Mouse (Mus musculus): ENCODE data around the gene Pnliprp1. TPM values are rescaled to one million over a fixed set of nuclear protein-coding genes. Genes with fewer than 3 reads are reported as not detected.

Pnliprp1 gene
- polyA plus RNA-seq (2015; fragmentation: Nextera tagmentation; extraction: Ambion mirVana): 0.25 TPM in 1 of 2 replicates, not detected in the other

- DNase-seq (ENCODE audit: low spot score): no peak
These were observed at the start of gene Pnliprp1 for GRCm38 (mm10) chr19:58728445-58729031. Pnliprp1 (plus strand) TSS chr19:58728887.

GRCm38 (mm10) chr19:58688933-58689332 is 39.8 kb upstream of the Pnliprp1 start:
- no peak for DNase-seq (ENCODE audit: low spot score)

GRCm38 (mm10) chr19:58695314-58695713 is 33.4 kb upstream of the Pnliprp1 start:
- DNase-seq (ENCODE audit: low spot score): no peak

GRCm38 (mm10) chr19:58696235-58696634 is 32.5 kb upstream of the Pnliprp1 start:
- DNase-seq (ENCODE audit: low spot score): no peak

- no peak for DNase-seq (ENCODE audit: low spot score)
These were observed 24.1 kb upstream of the Pnliprp1 start for GRCm38 (mm10) chr19:58704556-58704955.

- no peak for DNase-seq (ENCODE audit: low spot score)
These were observed 20.1 kb upstream of the Pnliprp1 start for GRCm38 (mm10) chr19:58708611-58709010.

GRCm38 (mm10) chr19:58717925-58718324 is 10.8 kb upstream of the Pnliprp1 start:
- no peak for DNase-seq (ENCODE audit: low spot score)

GRCm38 (mm10) chr19:58720439-58720838 is 8.2 kb upstream of the Pnliprp1 start:
- no peak for DNase-seq (ENCODE audit: low spot score)

GRCm38 (mm10) chr19:58726551-58726950 is 2.1 kb upstream of the Pnliprp1 start:
- no peak for DNase-seq (ENCODE audit: low spot score)

GRCm38 (mm10) chr19:58727756-58728155 is 931 bp upstream of the Pnliprp1 start:
- DNase-seq (ENCODE audit: low spot score): no peak

- no peak for DNase-seq (ENCODE audit: low spot score)
These were observed 4.5 kb downstream of the Pnliprp1 start for GRCm38 (mm10) chr19:58733216-58733615.

- DNase-seq (ENCODE audit: low spot score): no peak
These were observed 9.4 kb downstream of the Pnliprp1 start for GRCm38 (mm10) chr19:58738111-58738510.

- no peak for DNase-seq (ENCODE audit: low spot score)
These were observed 12.3 kb downstream of the Pnliprp1 start for GRCm38 (mm10) chr19:58741036-58741435.

- no peak for DNase-seq (ENCODE audit: low spot score)
These were observed 14.0 kb downstream of the Pnliprp1 start for GRCm38 (mm10) chr19:58742711-58743110.

GRCm38 (mm10) chr19:58743736-58744135 is 15.0 kb downstream of the Pnliprp1 start:
- no peak for DNase-seq (ENCODE audit: low spot score)

GRCm38 (mm10) chr19:58747498-58748000 is 18.9 kb downstream of the Pnliprp1 start:
- DNase-seq (ENCODE audit: low spot score): no peak

- DNase-seq (ENCODE audit: low spot score): no peak
These were observed 22.1 kb downstream of the Pnliprp1 start for GRCm38 (mm10) chr19:58750822-58751221.

- DNase-seq (ENCODE audit: low spot score): no peak
These were observed 22.8 kb downstream of the Pnliprp1 start for GRCm38 (mm10) chr19:58751504-58751903.

GRCm38 (mm10) chr19:58758871-58759270 is 30.2 kb downstream of the Pnliprp1 start:
- no peak for DNase-seq (ENCODE audit: low spot score)

- DNase-seq (ENCODE audit: low spot score): no peak
These were observed 30.7 kb downstream of the Pnliprp1 start, which contains the start of gene Pnliprp2 for GRCm38 (mm10) chr19:58759423-58759822. Pnliprp2 (plus strand) TSS chr19:58759719.

- DNase-seq (ENCODE audit: low spot score): no peak
These were observed 33.6 kb downstream of the Pnliprp1 start for GRCm38 (mm10) chr19:58762316-58762715.

GRCm38 (mm10) chr19:58762848-58763541 is 34.3 kb downstream of the Pnliprp1 start:
- DNase-seq (ENCODE audit: low spot score): no peak

- DNase-seq (ENCODE audit: low spot score): no peak
These were observed 38.6 kb downstream of the Pnliprp1 start for GRCm38 (mm10) chr19:58767329-58767728.
